Comparison of ENCODE assay signal across 14 mouse cellular contexts in genomic region chr7:128854193-128854592, GRCm38 (mm10).
DNase-seq lines count a peak whose midpoint lies in the region; ATAC-seq lines count a peak whose summit lies in the region.
"Had no signal": no experiment of that assay in that cellular context is flagged by ENCODE, and none has a peak within 500 bp of the region (broad histone marks: within the 10 kb centered on the region; RNA-seq: fewer than 3 reads in every experiment).

No protein-coding gene starts in this region.

- no peak overlapping the region for H3K9ac ChIP-seq in forebrain, embryonic 14.5 days (ENCODE audit: low read length)
- H3K9ac ChIP-seq in forebrain, embryonic 12.5 days = no peak overlapping the region
- H3K9ac ChIP-seq: hindbrain, embryonic 15.5 days; midbrain, embryonic 12.5 days had no signal

- peak; percentile 70 for DNase-seq in forebrain, embryonic 14.5 days (ENCODE audit: low spot score)
- DNase-seq in left cerebral cortex, postnatal 4 days = peak; percentile 56
- DNase-seq in left cerebral cortex, adult 18-20 months (ENCODE audit: low spot score in 2 of 2) = no peak
- DNase-seq in kidney, adult 11 months = no peak
- no peak for DNase-seq in urinary bladder, postnatal 14 days (ENCODE audit: low spot score)
- DNase-seq: embryo, embryonic 11 days; kidney, postnatal 10 days; lung, adult 2 months; right cerebral cortex, postnatal 4 days had no signal

- no peak overlapping the region for H3K27ac ChIP-seq in forebrain, embryonic 14.5 days (ENCODE audit: low read depth, low read length)
- H3K27ac ChIP-seq in forebrain, embryonic 12.5 days = no peak overlapping the region
- H3K27ac ChIP-seq: hindbrain, embryonic 15.5 days; midbrain, embryonic 12.5 days had no signal

- no peak overlapping the region for H3K4me2 ChIP-seq in forebrain, embryonic 14.5 days (ENCODE audit: low read length)
- no peak overlapping the region for H3K4me2 ChIP-seq in forebrain, embryonic 12.5 days
- H3K4me2 ChIP-seq: hindbrain, embryonic 15.5 days; midbrain, embryonic 12.5 days had no signal

- WGBS in forebrain, embryonic 14.5 days = 44% methylated on average over 4 of the region's 4 CpGs
- WGBS in forebrain, embryonic 12.5 days = 75% methylated on average over 4 of the region's 4 CpGs

- intact Hi-C loops in left cerebral cortex, postnatal 4 days (cut with DNase I) = no loop called here

- no peaks in the 10 kb centered on the region for H3K9me3 ChIP-seq in forebrain, embryonic 14.5 days (replicated peaks; ENCODE audit: control insufficient read depth, low read length)
- no peaks in the 10 kb centered on the region for H3K9me3 ChIP-seq in forebrain, embryonic 12.5 days

- H3K27me3 ChIP-seq in forebrain, embryonic 14.5 days (replicated peaks; ENCODE audit: control insufficient read depth, insufficient read depth, low read length) = no peaks in the 10 kb centered on the region
- no peaks in the 10 kb centered on the region for H3K27me3 ChIP-seq in forebrain, embryonic 12.5 days
- H3K27me3 ChIP-seq: hindbrain, embryonic 15.5 days; midbrain, embryonic 12.5 days had no signal

- no peak overlapping the region for H3K4me3 ChIP-seq in forebrain, embryonic 14.5 days (ENCODE audit: low read depth, low read length)
- H3K4me3 ChIP-seq in forebrain, embryonic 12.5 days (replicated peaks) = no peak overlapping the region
- H3K4me3 ChIP-seq: hindbrain, embryonic 15.5 days; midbrain, embryonic 12.5 days had no signal

- H3K36me3 ChIP-seq in forebrain, embryonic 14.5 days (ENCODE audit: control insufficient read depth, insufficient read depth, low read length) = no peaks in the 10 kb centered on the region
- no peaks in the 10 kb centered on the region for H3K36me3 ChIP-seq in forebrain, embryonic 12.5 days (replicated peaks)
- H3K36me3 ChIP-seq: hindbrain, embryonic 15.5 days; midbrain, embryonic 12.5 days had no signal

- ATAC-seq in forebrain, embryonic 14.5 days = peak; percentile 66
- no peak for ATAC-seq in forebrain, embryonic 12.5 days (ENCODE audit: low FRiP score)
- ATAC-seq in erythroblast, adult 5-6 weeks (replicated peaks; ENCODE audit: low FRiP score, poor library complexity, severe bottlenecking) = peak; percentile 72
- peak; percentile 34 for ATAC-seq in megakaryocyte progenitor cell, adult 5-6 weeks (replicated peaks; ENCODE audit: poor library complexity)

- H3K4me1 ChIP-seq in forebrain, embryonic 14.5 days (ENCODE audit: control insufficient read depth, insufficient read depth, low read length) = peaks cover under 1% of the 10 kb centered on the region; the same call in 1 of the 2 replicates
- peaks cover 2% of the 10 kb centered on the region; the same call in 1 of the 2 replicates for H3K4me1 ChIP-seq in forebrain, embryonic 12.5 days
- H3K4me1 ChIP-seq: hindbrain, embryonic 15.5 days had no signal

Comparison
In these comparisons a context has a peak if more than half of its experiments do, and no peak if none do; other contexts are left out.
1. DNase-seq: peak in forebrain, embryonic 14.5 days (single experiment) and left cerebral cortex, postnatal 4 days (single experiment); none in left cerebral cortex, adult 18-20 months (0 of 2), kidney, adult 11 months (single experiment) and urinary bladder, postnatal 14 days (single experiment).